Mouse (Mus musculus): ENCODE data around the gene Bax. TPM values are rescaled to one million over a fixed set of nuclear protein-coding genes. Genes with fewer than 3 reads are reported as not detected.
"Not testable (repeated sequence)": the region's sequence is repeated elsewhere in the genome, so short reads cannot be mapped to it uniquely, and the experiment has no call there.

Gene Bax
- total RNA-seq (2021), result 10 to 100 TPM; 81.6 to 82.1 TPM

DNA sequence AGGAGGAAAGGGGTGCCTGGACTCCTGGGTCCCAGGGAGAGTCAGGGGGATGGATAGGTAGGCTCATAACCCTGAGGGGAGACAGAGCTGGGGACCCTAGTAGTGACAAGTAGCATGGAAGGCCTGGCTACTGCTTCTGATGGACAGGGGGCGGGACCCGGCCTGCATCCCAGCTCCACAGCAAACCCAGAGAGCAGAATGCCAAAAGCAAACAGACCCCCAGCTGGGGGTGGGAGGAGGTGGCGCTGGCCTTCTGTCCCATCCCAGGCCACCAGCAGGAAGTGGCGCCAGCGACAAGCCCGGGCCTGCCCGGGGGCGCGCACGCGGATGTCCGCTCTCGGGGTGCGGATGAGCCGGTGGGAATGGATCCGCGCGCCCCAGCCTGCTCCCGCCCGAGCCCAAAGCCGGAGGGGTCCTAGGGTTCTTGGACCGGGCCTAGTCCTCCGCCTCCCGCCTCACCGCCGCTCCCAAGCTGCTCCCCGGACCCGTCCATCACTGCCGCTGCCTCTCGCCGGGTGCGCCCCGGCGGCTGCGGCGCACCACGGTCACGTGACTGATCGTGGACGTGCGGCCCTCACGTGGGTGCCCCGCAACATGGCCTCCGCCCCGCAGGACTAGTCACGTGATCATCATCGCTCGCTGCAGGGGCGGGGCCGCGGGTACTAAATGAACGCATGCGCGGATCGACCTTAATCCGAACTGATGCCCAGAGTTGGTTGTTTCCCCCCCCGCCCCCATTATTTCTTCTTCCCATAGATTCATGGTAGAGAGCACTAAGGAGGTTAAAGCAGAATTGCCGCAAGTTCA lies at the start of gene Bax:
Gene Bax, minus strand, starts transcription at position 616 of the 807 bp plus-strand sequence.
- DNase-seq (ENCODE audit: extremely low spot score in 1 of 2, low spot score in 1 of 2), result peak; percentile 89 to 90

DNA sequence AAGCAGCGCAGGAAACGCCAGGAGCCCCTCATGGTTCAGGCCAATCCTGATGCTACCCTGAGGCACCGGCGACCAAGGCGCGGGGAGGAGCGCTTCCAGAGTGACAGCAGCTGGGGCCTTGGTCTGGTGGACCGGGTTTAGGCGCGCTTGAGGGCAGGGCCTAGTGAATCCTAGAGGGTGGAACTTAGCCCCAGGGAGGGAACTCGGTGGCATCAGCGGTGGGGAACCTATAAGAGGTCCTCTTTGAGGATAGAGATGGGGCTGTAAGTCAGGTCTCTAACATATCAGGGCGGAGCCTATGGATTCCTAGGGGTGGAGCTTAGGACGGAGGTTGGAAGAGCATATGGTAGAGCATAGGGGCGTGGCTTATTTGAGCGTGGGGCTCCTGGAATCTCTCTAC lies 48.7 kb upstream of the Bax start:
- DNase-seq (ENCODE audit: extremely low spot score in 1 of 2, low spot score in 1 of 2), result no peak

DNA sequence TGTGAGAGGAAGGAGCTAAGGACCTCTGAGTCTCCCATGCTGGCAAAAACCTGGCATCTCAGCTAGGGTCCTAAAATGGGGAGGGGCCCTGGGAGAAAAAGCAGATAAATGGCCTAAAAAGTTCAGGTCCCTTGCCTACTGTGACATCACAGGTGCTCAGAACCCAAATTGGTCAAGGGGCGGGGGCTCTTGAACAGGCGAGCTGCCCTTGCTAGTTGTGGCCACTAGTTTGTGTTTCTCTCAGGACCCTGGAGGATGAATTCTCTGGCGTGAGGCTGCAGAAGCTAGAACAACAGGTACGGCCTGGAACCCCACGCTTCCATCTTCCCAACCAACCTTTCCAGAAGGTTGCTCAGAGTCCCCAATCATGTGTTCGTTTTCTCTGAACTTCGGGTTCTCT lies 47.7 kb upstream of the Bax start:
- no peak for DNase-seq (ENCODE audit: extremely low spot score in 1 of 2, low spot score in 1 of 2)

DNA sequence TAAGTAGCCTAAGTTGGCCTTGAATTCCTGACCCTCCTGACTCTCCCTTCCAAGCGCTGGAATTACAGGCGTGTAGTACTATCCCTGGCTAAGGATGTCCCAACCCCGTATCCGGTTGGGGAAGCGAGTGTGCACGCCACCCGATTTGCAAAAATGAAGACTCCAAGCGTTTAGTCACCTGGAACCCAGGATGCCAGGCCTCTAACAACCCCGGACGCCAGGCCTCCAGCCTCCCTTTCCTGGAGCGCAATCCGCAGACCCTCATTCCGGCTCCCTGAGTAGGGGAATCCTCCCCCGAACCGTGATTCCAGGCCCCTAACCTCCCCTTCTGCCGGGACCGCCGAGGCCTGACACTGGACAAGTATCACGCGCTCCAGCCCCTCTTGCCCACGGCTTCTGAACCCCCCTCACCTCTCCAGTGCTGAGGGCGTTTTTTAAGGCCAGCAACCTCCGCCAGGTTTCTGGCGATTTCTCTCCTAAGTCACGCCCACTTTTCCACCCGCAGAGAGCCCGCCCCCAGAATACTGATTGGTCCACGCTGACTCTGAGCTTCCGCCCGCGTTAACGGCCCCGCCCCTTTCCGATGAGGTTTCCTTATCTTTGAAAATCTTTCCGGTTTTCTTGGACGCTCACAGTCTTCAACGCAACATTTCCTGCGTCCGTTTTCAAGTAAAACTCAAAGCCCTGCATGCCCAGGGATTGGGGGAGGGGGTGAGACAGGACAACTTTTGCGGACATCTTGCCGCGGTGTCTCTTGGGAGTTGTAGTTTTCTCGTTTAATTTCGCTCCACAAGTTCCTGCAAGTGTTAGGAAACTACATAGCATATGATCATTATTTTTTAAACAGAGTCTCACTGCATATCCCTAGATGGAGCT lies 43.5 kb upstream of the Bax start, which contains the start of gene Nucb1:
Gene Nucb1, minus strand, starts transcription at position 495 of the 876 bp plus-strand sequence.
- peak; percentile 70 to 83 for DNase-seq (ENCODE audit: extremely low spot score in 1 of 2, low spot score in 1 of 2)

DNA sequence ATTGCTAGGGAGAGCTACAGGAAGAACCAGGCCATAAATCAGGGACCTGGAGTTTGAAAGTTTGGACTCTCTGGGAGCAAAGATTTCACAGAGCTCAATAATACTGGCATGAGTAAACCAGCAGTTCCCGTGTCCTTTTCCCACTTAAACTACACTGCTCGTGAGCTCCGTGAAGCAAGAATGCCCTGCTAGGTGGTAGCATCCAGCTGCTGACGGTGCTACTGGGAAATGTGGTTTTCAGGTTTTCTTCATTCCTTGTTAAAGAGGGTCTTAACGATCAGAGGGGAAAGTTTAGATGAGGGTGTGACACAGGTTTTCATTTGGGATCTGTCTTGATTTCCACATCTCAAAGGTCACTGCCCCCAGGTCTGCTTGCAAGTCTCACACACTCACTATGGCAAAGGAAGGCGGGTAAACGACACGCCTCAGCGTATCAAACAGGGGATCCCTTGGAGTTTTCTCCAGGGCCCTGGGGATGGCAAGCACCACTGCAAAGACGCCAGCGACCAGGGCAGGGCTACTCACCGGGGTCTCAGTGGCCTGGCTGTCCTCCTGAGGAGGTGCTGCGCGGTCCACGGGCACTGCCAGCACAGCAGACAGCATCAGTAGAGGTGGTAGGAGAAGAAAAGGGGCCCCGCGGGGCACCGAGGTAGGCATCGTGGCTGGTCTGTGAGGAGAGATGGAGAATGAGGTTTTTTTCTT lies 42.6 kb upstream of the Bax start:
- no peak for DNase-seq (ENCODE audit: extremely low spot score in 1 of 2, low spot score in 1 of 2)

DNA sequence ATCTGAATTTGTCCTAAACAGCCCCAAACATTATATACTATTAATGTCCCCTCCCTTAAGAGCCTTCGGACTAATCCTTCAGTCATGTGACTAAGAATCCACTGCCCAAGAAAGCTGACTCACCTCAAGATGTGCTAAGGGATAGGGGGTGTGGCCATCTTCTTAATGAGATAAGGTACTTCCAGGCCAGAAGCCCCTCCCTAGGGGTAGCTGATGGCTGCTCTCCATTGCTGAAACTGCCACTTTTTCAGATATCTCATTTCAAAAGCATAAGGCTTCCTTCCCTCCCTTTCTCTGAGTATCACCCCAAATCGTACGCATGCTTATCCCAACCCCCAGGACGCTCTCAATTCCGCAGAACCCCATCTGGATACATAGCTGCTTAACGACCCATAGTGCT lies 41.9 kb upstream of the Bax start:
- no peak for DNase-seq (ENCODE audit: extremely low spot score in 1 of 2, low spot score in 1 of 2)

DNA sequence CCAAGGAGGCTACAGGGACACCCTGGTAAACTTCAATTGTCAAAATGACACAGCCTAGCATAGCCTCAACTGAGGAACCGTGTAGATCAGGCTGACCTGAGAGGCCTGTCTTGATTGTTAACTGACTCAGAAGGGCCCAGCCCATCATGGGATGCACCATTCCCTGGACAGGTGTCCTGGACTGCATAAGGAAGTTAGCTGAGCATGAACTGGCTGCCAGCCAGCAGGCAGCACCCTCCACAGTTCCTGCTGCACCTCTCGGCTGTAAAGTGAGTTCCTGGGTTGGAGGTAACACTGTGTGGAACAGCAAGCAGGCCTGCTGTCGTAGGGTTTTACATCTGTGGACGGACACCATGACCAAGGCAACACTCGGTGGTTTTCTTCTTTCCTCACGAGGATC lies 40.9 kb upstream of the Bax start:
- DNase-seq (ENCODE audit: extremely low spot score in 1 of 2, low spot score in 1 of 2), result no peak

DNA sequence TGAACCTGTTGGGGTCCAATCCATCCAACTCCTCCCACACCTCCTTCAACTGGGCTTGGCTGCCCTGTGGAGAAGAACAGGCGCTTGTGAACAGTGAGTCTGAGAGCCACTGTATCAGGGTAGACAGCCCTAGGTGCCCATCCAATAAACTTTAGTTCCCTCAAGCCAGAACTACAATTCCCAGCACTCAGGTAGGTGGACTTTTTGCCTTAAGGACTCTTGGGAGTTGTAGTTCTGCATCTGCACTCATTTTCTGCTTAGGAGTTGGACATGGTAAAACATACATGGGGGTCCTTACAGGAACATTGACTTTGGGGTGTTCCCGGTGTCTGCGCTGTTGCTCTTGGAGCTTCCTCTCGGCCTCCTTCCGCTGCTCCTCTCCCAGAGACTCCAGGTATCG lies 31.7 kb upstream of the Bax start:
- no peak for DNase-seq (ENCODE audit: extremely low spot score in 1 of 2, low spot score in 1 of 2)

DNA sequence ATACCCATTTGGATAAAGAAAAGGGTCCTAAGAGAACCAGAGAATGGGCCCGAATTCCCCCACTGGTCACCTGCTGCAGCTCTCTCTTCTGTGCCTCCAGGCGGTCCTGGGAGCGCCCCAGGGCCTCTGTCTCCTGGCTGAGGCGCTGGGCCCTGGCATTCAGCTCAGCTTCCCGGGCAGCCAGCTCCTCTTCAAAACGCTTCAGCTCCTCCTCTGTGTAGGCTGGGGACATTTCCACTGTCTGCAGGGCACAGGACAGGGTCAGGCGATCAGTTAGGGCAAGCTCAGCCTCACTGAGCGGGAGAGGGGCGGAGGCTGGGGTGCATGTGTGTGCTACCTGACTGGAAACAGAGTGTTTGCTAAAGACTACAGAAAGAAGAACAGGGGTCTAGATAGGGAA lies 27.9 kb upstream of the Bax start:
- no peak for DNase-seq (ENCODE audit: extremely low spot score in 1 of 2, low spot score in 1 of 2)

DNA sequence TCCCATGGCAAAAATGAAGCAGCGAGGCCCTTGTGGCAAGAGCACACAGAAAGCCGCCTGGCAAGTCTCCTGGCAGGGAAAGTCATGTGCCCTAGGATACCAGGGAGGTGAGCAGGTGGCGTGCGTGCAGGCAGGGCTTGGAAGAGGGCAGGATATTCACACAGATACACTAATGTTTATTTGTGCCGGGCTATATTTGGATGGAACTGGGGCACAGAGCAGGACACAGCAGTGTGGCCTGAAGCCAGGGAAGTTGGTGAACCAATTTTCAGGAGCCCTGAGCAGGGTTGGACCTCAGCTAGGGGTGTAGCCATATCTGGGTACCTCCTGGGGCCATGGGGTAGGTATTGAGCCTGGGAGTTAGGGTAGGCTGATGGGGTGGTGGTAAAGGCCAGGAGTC lies 26.3 kb upstream of the Bax start:
- DNase-seq (ENCODE audit: extremely low spot score in 1 of 2, low spot score in 1 of 2), result no peak

DNA sequence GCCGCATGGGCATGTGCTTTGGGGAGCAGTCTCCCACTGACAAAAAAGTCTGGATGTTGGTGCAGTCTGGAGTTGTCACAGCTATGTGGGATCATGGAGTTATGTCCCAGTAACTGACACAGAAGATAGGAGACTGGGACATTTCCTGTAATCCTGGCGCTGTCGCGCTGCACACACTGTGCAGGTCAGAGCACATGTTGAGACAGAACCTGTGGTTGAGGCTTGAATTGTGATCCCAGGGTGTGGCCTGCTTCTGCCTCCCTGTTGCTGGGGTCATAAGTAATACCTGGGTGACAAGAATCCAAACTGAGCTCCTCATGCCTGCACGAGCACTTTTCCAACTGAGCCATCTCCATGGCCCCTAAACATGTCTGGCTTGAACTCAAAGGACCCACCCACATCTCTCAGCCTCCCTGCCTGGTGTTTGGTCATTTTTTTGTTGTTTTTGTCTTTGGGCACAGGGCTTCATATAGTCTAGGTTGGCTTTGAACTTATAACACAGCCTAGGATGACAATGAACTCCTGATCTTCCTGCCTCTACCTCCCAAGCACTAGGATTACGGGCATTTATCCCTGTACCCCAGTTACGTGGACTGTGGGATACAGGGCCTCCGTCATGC lies 25.6 kb upstream of the Bax start:
- DNase-seq (ENCODE audit: extremely low spot score in 1 of 2, low spot score in 1 of 2), result no peak

DNA sequence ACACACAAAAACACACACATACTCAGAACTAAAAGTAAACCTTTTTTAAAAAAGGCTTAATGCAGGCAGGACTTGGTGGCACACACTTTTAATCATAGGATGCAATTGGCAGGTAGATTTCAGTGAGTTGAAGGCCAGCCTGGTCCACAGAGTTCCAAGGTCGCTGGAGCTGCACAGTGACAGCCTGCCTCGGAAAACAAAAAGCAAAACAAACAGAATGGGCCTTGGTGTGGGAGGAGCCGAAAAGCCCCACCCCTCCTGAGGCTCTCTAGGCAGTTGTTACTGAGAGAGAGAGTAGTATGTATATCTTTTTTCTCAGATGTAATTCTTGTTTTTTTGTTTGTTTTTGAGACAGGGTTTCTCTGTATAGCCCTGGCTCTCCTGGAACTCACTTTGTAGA lies 24.6 kb upstream of the Bax start:
- DNase-seq (ENCODE audit: extremely low spot score in 1 of 2, low spot score in 1 of 2), result no peak

DNA sequence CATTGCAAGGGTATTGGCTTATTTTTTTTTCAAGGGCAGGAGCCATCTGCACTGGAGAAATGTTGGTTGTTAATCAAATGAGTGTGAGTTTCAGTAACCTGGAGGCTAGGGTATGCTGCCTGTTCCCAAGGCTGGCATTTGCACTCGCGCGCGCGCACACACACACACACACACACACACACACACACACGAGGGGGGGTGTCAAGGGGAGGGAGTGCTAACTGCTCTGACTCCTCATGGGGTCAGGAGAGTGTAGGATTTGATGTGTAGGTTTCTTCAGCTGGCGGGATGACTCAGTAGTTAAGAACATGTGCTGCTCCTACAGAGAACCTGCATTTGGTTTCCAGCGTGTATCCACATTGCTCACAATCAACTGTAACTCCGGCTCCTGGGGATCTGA lies 24.1 kb upstream of the Bax start:
- no peak for DNase-seq (ENCODE audit: extremely low spot score in 1 of 2, low spot score in 1 of 2)

DNA sequence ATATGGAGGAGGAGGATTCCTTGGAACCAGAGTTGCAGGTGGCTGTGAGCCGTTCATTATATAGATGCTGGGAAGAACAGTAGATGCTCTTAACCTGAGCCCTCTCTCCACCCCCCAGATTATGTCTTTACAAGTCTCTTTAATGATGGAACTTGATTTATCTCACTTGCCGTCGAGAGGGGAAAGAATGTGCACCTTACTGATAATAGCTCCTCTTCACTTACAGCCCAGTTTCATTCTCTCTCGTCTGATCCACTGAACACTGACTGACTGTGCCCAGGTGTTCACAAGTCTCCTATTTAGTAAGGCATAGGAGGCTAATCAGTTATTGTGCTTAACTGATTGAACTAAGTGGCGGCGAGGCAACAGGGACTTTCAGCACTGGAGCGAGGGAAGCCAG lies 22.9 kb upstream of the Bax start:
- no peak for DNase-seq (ENCODE audit: extremely low spot score in 1 of 2, low spot score in 1 of 2)

DNA sequence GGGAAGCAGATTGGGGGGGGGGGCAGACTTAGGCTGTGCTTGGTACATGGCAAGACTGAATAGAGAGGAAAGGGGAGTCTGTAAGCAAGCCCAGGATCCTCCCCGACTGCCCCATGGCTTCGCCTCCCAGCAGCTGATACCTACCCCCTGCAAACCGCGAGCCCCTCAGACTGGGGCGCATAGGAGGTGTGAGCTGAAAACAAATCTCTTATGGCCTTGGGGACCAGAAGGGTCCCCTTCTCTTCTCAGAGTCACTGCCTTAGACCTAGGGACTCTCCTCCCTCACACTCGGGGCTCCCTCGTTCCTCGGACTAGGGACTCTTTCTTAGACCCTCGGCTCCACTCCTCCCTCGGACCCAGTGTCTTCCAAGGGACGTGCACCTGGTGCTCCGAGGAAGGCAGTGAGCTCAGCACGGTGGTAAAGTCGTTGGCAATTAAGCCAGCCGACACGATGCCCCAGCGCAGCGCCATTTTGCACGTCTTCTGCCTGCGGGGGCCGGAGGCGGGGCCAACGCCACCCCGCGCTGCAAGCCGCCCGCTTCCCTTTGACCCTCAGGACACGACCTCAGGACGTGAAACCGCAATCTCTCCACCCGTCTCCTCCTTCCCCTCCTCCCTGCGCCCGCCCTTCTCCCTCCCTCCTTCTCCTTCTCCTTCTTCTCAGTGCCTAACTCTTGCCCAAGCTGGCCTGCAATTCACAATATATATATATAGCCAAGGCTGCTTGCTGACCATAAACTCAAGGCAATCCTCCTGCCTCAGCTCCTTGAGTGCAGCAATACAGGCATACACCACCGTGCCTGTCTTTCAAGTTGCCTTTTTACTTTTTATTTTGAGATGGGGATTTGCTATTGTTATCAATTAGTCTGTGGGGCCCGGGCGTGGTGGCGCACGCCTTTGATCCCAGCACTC lies 21.9 kb upstream of the Bax start, which contains the start of gene Dhdh:
Gene Dhdh, minus strand, starts transcription at position 513 of the 912 bp plus-strand sequence.
- peak in 1 of 2 experiments; percentile 48 for DNase-seq (ENCODE audit: extremely low spot score in 1 of 2, low spot score in 1 of 2)

DNA sequence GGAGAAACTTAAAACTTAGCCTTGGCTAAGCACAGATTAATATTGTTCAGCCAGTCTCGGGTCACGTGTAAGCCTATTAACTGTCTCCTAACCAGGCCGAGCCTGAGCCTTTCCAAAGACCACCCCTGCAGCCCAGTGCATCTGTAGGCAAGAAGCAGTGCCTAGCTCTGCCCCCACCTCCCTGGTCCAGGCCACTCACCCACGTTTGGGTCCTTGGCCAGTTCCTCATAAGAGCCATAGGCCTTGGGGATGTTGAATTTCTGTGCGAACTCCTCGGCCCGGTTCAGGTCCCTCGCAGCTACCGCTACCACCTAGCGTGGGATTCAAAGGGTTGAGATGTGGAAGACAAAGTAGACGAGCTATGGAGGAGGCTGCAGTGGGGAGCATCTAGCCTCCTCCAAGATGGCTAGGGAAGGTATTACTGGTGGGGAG lies 21.2 kb upstream of the Bax start:
- no peak for DNase-seq (ENCODE audit: extremely low spot score in 1 of 2, low spot score in 1 of 2)

DNA sequence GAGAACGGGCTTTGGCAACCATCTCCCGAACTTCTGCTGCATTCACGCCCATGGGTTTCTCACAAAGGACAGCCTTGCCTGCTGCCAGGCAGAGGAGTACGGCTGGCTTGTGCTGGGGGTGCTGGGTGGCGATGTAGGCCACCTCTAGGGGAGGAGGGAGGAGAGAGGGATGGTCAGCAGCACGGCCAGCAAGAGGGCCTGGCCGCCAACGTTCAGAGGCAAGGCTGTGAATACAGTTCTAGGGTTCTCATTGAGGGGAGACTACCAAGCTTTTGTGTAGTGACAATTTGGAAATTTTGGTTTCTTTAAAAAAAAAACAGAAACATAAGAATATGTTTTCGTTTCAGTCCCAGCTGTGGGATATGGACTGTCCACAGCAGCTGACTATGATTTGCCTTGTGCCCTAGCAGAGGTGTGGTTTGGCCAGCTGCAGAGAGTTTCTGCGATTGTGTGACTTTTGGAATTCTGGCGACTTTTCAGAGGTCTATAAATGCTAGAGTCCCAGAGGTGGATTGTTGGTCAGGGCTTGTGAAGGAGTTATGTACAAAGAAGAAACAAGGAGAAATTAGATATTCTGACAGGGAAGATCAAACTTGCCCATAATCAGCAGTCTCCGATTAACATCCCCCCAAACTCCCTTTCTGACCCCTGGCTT lies 20.2 kb upstream of the Bax start, which contains the start of gene Gm45808:
Gene Gm45808, minus strand, starts transcription at position 51 of the 655 bp plus-strand sequence.
- no peak for DNase-seq (ENCODE audit: extremely low spot score in 1 of 2, low spot score in 1 of 2)

DNA sequence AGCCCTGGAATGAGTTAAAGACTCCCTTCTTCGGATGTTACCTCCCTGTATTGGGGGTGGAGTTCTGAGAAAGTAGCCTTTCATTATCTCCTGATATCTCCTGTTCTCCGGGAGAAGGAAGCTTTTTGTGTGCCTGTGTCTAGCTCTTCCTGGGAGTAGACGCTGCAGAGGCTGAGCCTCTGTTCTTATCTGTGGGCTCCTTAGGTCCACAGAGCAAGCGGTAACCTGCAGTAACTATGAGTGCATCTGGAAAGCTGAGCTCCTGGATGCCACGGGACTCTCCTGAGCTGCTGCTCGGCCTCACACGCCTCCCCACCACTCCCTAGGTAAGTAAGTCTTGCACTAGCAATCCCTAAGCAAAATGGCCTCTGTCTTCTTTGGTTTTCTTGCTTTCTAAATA lies 19.5 kb upstream of the Bax start:
- no peak for DNase-seq (ENCODE audit: extremely low spot score in 1 of 2, low spot score in 1 of 2)

DNA sequence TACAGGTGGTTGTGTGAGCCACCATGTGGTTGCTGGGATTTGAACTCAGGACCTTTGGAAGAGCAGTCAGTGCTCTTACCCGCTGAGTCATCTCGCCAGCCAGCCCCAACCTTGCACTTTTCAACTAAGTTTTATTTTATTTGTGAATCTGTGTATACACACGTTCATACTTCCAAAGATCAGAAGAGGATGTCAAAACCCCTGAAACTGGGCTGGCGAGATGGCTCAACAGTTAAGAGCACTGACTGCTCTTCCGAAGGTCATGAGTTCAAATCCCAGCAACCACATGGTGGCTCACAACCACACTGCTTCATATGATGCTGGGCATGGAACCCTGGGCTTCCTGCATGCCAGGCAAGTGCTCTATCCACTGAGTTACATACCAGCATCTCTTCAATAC lies 18.3 kb upstream of the Bax start:
- not testable (repeated sequence) for DNase-seq (ENCODE audit: extremely low spot score in 1 of 2, low spot score in 1 of 2)

Data from layer of hippocampus, postnatal 25 days (tissue).